Mouse (Mus musculus) layer of hippocampus, postnatal 36 days (tissue): ENCODE measurements at regions not wholly inside any gene's neighbourhood (a gene's known extent, or its start where the extent isn't known, plus 50 kb on each side); places are given as distances from the start of the nearest gene placed in this dataset.
A peak's percentile ranks its signal among the peaks of the same experiment; 100 is the strongest.

Experiments
- DNase-seq, 2 experiments: peaks; one replicate each; pipeline ENCODE4 v3.0.0; 2022

GRCm38 (mm10) chr17:65193341-65193740 lies 347.2 kb downstream of the Tmem232 start:
- no peak for DNase-seq

DNA sequence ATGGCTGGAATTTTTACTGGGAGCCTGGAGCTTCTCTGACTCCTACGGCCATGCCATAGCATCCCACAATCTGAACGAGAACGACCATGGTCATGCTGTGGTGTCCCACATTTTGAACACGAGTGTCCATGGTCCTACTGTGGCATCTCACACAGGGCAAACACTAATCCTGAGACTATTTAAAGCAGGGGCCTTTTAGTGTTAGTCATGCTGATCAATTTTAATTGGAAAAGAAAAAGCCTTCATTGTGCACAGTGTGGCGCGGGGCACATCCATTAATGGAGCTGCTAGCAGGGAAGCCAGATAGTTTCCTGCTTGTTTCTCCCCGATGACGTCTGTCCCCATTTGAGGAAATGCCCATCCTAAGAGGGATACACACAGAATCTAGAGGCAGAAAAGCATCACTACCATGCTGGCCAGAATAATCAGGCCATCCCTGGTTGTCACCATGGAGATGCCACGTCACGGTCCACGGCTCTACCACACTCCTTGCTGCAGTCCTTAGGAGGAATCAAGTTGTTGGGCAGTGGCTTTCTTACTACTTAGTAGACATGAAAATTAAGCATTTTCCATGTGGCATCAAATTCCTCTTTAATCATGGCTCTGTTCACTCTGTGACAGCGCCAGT lies 348.0 kb downstream of the Tmem232 start:
- no peak for DNase-seq

DNA sequence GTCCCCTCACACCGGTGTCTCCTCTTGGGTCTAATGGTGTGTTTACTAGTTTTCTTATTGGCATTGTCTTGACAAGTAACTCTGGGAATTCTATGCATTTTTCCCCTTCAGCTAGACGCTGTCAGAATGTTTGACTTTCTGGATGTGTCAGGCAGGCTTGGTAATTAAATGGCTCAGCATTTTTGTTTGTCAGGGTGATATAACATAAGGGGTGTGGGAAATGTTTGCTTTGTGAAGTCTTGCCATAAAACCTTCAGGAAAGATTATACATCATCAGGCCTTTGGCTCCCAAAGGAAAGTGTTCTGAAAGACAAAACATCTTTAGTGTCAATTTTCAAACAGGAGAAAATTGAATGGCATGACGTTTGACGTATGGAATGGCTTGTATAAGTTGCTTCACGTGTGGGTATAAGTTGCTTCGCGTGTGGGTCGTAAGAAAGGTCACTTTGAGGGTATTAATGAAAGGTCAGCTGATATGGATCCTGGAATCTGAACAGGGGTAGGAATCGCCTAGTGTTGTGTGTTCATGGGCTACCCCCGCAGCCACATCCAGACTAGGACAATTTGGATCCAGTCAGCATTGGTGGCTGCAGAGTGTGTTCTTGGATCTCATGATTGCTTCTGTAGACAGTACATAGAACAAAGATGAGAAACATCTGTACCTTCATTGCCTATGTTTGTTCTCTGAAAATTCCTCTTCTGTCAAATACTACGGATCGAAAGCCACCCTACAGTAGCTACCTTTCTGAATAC lies 349.6 kb downstream of the Tmem232 start:
- DNase-seq, result no peak

DNA sequence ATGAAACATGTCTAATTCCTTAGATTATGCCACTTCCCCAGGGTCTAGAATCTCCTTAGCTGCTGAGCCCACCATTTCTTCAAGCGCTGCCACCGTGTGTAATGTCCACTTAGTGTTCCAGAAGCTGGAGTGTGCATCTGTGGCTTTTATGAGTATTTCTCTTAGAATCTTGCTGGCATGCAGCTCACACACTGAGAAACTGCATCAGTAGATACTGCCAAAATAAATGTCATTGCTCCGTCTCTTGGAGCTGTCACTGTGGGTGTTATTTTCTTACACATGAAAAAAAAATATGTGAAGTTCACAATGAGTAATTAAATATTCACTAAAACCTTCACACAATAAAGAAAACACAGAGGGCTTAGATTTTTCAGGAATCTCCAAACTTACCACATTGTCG lies 345.3 kb upstream of the 4930583I09Rik start:
- DNase-seq, result no peak

DNA sequence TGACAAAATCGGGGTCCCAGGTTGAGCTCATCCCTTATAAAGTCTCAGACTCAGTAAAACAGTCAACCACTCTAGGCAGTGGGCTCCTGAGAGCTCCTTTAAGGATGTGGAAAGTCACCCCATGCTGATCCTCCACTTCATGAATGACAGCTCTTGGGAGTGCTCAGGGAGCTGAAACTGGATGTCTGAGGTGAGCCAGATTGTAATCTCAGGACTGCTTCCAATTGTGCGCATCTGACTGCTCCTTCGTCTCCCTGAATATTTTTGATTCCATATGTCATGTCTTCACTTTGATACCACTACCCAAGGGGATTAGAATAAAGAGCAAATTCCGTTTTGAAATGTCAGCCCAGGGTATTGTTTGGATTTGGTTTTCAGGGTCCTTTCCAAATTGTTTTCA lies 339.9 kb upstream of the 4930583I09Rik start:
- DNase-seq, result no peak

GRCm38 (mm10) chr17:65174114-65174513 lies 338.2 kb upstream of the 4930583I09Rik start:
- no peak for DNase-seq

- DNase-seq, result no peak
Measured at GRCm38 (mm10) chr17:65173236-65173635, 337.4 kb upstream of the 4930583I09Rik start.

GRCm38 (mm10) chr17:65170691-65171090 lies 334.8 kb upstream of the 4930583I09Rik start:
- peak; percentile 31 to 42 for DNase-seq

- DNase-seq, result no peak
Measured at GRCm38 (mm10) chr17:65169981-65170617, 334.2 kb upstream of the 4930583I09Rik start.

GRCm38 (mm10) chr17:65146376-65146775 lies 310.5 kb upstream of the 4930583I09Rik start:
- peak; percentile 30 to 42 for DNase-seq

DNA sequence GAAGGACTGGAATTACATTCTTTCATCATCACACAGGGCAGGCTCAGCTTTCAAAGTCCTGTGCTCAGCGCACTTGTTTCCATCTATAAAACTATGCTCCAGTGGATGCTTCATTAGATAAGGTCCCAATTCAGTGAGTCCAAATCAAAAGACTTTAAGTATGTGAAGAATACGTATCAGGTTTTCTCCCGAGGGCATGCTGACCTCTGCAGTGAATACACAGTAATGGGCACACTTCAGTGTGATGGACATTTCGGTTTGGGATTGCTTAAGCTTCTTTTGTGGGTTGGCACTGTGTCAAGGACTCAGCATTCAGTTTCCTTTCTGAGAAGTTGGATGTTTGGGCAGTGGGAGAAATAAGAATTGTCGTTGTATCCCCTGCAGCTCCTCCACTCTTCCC lies 278.8 kb upstream of the 4930583I09Rik start:
- DNase-seq, result no peak

- no peak for DNase-seq
Measured at GRCm38 (mm10) chr17:65113121-65113520, 277.2 kb upstream of the 4930583I09Rik start.

DNA sequence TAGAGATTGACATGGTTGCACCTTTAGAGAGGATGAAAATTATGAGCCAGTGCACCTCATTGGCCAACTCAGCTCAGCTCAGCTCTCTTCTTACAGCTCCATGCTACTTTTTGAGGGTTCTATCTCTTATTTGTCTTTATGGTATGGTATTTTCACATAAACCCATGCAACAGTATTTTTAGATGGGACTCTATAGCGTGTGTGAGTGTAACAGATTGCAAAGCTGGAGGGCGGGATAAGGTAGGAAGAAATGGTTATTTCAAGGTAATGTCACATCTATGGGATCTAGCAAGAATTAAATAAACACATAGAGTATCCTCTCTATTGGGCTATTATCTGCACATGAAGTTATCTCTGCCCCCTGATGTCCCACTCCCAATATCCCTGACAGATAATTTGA lies 269.8 kb upstream of the 4930583I09Rik start:
- no peak for DNase-seq

DNA sequence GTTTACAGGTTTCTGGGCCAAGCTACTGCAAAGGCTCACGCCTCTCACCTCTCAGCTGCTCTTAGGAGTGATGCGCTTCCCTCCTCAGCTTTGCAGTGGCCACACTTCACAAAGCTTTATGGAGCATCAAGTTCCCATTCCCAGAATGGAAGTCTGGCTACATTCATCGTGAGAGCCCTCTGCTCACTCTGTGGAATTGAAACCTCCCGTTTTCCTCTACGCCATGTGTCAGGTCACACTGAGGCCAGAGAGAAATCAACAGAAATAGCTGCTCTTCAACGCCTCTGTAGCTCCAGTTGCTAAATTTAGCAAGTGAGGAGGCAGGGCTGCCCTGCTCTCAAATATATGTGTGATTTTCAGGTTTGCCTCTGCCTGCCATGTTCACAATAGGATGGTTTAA lies 265.3 kb upstream of the 4930583I09Rik start:
- no peak for DNase-seq

DNA sequence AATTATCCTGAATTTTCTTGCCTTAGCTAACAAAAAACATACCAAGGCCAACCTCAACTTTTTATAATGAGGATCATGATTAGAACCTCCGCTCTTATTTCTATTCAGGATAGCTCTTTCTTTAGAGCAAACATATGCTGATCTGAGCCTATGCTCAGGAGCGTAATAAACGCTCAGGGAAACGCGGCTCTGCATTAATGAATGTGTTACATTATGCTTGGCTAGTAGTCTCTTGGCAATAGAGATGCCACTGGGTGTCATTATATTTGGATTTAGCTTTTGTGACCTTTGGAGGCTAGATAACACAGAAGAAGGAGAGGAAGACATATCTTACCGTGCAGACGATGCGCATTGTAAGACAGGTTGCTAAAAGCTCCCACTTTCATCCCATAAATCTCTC lies 246.4 kb upstream of the 4930583I09Rik start:
- no peak for DNase-seq

DNA sequence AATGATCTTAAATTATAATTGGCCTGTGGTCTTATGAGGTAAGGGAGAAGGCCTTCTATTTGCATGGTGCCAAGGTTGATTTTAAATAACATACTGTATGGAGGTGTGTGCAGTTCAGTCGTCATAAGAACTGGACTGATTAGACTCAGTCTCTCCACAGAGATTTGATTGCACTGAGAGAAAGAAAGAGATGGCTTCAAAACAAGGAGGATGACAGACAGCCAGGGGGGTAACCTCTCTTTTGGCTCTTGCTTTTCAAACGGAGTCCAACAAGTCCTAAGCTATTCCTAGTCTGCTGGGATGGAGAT lies 245.9 kb upstream of the 4930583I09Rik start:
- DNase-seq, result no peak

DNA sequence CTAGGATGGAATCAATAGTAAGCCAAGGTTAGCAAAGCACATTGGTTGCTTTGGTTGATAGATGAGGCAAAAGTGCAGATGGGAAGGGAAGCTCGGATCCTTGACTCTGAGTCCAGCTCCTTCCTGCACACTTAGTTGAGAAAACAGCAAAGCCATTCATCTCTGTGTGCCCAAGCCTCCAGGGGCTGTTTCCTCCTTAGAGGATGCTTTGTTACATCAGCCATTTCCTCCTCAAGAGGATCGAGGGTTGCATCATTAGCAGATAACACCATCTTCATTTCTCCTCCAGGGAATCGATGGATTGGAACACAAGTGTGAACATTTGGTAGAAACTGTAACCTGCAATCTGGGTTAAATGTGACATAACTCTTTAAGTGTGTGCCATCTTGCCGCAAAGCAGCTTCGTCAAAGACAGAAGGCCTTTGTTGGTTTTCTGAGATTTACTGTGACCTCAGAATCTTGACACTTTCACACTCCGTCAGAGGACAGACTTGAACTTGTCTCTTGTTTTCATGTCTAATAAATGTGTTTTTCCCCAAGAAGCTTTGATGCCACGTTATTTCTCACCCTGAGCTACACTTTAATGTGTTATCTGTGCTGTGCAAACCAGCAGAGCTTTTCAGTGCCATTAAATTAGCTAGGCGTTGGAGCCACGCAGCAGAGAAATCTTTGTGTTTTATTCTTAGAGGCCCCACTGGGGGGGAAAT lies 245.4 kb upstream of the 4930583I09Rik start:
- no peak for DNase-seq

- DNase-seq, result no peak
Measured at GRCm38 (mm10) chr17:65074878-65075277, 239.0 kb upstream of the 4930583I09Rik start.

DNA sequence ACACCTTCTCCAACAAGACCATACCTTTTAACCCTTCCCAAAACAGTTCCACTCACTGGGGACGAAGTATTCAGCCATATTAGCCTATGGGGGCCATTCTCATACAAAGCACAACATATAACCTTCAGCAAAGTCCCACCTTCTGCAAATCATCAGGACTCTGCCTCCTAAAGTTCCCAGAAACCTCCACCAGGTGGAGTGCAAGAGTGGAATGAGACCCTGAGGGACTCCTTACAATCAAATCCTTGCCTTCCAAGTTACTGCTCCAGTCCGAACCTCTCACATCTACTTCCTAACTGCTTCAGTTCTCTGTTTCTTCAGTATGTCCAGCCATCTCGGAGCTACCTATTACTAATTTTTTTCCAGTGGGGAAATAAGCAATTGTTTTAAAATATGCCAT lies 235.2 kb upstream of the 4930583I09Rik start:
- peak; percentile 4 to 10 for DNase-seq

GRCm38 (mm10) chr17:65066135-65066534 lies 230.3 kb upstream of the 4930583I09Rik start:
- DNase-seq, result no peak

GRCm38 (mm10) chr17:65056059-65056458 lies 220.2 kb upstream of the 4930583I09Rik start:
- no peak for DNase-seq

DNA sequence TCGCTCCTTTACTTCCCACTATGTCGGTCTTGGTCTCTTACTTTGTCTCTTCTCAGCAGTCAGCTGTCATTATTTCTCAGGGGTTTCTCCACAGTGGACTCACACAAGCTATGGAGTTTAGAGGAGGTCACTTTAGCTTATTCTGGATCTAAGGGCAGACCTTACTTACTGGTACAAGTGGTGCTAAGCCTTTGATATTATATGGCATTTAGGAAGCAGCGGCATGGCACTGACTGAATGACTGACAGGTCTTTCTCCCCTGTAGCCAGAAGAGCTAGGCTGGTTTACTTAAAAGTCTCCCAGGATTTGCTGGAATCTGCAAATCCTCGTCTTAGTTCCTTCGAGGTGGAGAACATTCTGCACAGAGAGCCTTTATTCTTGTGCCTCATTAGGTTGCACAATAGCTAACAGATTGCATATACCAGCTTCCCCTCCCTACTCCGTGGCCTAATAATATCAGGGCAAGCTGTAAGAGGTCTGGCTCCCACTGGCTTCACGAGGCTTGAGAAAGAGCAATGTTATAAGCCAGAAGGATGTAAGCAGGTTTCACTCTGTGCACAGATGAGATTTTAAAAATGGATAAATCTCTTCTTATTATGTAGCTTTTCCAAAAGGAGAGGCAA lies 214.1 kb upstream of the 4930583I09Rik start:
- DNase-seq, result no peak

- DNase-seq, result no peak
Measured at GRCm38 (mm10) chr17:65015731-65016130, 179.9 kb upstream of the 4930583I09Rik start.
